Mouse (Mus musculus) heart, postnatal 0 days (tissue): ENCODE measurements around the gene Gnl1.

ENCODE experiments used
- CTCF ChIP-seq: IDR thresholded peaks from 2 replicates; pipeline ENCODE4 v1.5.1; 2016; ENCODE audit warnings: antibody characterized with exemption, control low read depth, low read depth
- EP300 ChIP-seq: IDR thresholded peaks from 2 replicates; pipeline ENCODE4 v1.6.1; 2016; ENCODE audit warnings: antibody characterized with exemption, low read depth

- TF ChIP-seq CTCF (no peak), EP300 (no peak)
Observed at GRCm38 (mm10) chr17:36003331-36003730, 23.7 kb downstream of the Gnl1 start.
